ENCODE assay signal across 20 mouse cellular contexts in the genomic region with DNA sequence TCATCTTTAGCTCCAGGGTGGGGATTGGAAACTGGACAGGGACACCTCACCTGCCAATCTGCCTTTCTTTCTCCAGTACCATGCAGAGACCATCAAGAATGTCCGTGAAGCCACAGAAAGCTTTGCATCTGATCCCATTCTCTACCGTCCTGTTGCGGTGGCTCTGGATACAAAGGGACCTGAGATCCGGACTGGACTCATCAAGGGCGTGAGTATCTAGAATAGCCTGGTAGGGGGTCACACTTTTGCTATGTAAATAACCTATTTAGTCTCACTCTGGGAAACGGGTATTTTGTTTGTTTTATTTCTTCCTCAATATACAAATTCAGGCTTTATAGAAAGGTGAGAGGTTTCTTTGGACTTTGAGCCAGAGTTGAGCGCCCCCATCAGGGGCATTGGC. TPM values are rescaled to one million over a fixed set of nuclear protein-coding genes. Genes with fewer than 3 reads are reported as not detected.
DNase-seq lines count a peak whose midpoint lies in the region; ATAC-seq and TF ChIP-seq lines count a peak whose summit lies in the region.
"Had no signal": no experiment of that assay in that cellular context is flagged by ENCODE, and none has a peak within 500 bp of the region (broad histone marks: within the 10 kb centered on the region; RNA-seq: fewer than 3 reads in every experiment).

No protein-coding gene starts in this region.

- H3K36me3 ChIP-seq in midbrain, embryonic 11.5 days (ENCODE audit: control insufficient read depth, insufficient read depth, low read length): peaks cover 53% of the 10 kb centered on the region
- H3K36me3 ChIP-seq in midbrain, postnatal 0 days (ENCODE audit: insufficient read depth, low read length): peaks cover 68% of the 10 kb centered on the region
- peaks cover 93% of the 10 kb centered on the region for H3K36me3 ChIP-seq in hindbrain, embryonic 13.5 days

- no peak overlapping the region for H3K9ac ChIP-seq in midbrain, embryonic 11.5 days (ENCODE audit: low read length)
- no peak overlapping the region for H3K9ac ChIP-seq in midbrain, postnatal 0 days (replicated peaks; ENCODE audit: low read length, poor library complexity, severe bottlenecking)
- no peak overlapping the region for H3K9ac ChIP-seq in hindbrain, embryonic 13.5 days
- H3K9ac ChIP-seq: embryonic facial prominence, embryonic 12.5 days; forebrain, embryonic 13.5 days; forebrain, embryonic 15.5 days; forebrain, postnatal 0 days had no signal

- no peak for ATAC-seq in midbrain, embryonic 11.5 days (ENCODE audit: low FRiP score)
- ATAC-seq in midbrain, postnatal 0 days (ENCODE audit: low FRiP score): no peak
- no peak for ATAC-seq in hindbrain, embryonic 13.5 days (ENCODE audit: low FRiP score)
- ATAC-seq: CD4-positive, CD25-positive, alpha-beta regulatory T cell, adult 4 months; forebrain, embryonic 13.5 days; forebrain, embryonic 15.5 days had no signal

- H3K4me3 ChIP-seq in gastrocnemius, adult 2 months: peak overlapping the region; percentile 2; the same call in 1 of the 2 replicates
- H3K4me3 ChIP-seq in midbrain, embryonic 11.5 days (ENCODE audit: low read depth, low read length): no peak overlapping the region
- no peak overlapping the region for H3K4me3 ChIP-seq in midbrain, postnatal 0 days (ENCODE audit: low read depth, low read length)
- H3K4me3 ChIP-seq in hindbrain, embryonic 13.5 days: no peak overlapping the region
- H3K4me3 ChIP-seq: embryonic facial prominence, embryonic 10.5 days; embryonic facial prominence, embryonic 12.5 days; forebrain, embryonic 13.5 days; forebrain, embryonic 15.5 days had no signal

- 0 out of 2 replicates have a peak, but pooled peaks cover 4% of the 10 kb centered on the region for H3K4me1 ChIP-seq in midbrain, embryonic 11.5 days (ENCODE audit: control insufficient read depth, insufficient read depth, low read length)
- no peaks in the 10 kb centered on the region for H3K4me1 ChIP-seq in midbrain, postnatal 0 days (ENCODE audit: insufficient read depth, low read length)
- peaks cover 18% of the 10 kb centered on the region for H3K4me1 ChIP-seq in hindbrain, embryonic 13.5 days (replicated peaks)
- H3K4me1 ChIP-seq: embryonic facial prominence, embryonic 12.5 days had no signal

- intact Hi-C loops in gastrocnemius, adult 2 months (cut with DNase I): no loop called here

- no peak overlapping the region for H3K4me2 ChIP-seq in midbrain, embryonic 11.5 days
- no peak overlapping the region for H3K4me2 ChIP-seq in midbrain, postnatal 0 days (ENCODE audit: low read depth, low read length, poor library complexity, severe bottlenecking)
- H3K4me2 ChIP-seq in hindbrain, embryonic 13.5 days: no peak overlapping the region
- H3K4me2 ChIP-seq: embryonic facial prominence, embryonic 12.5 days; forebrain, embryonic 13.5 days; forebrain, embryonic 15.5 days had no signal

- peak overlapping the region; percentile 99 for H3K27ac ChIP-seq in gastrocnemius, adult 2 months
- no peak overlapping the region for H3K27ac ChIP-seq in midbrain, embryonic 11.5 days (ENCODE audit: low read depth, low read length)
- no peak overlapping the region for H3K27ac ChIP-seq in midbrain, postnatal 0 days (ENCODE audit: low read depth, low read length)
- H3K27ac ChIP-seq in hindbrain, embryonic 13.5 days: no peak overlapping the region
- H3K27ac ChIP-seq: embryonic facial prominence, embryonic 10.5 days; embryonic facial prominence, embryonic 12.5 days; forebrain, embryonic 13.5 days had no signal

- WGBS in midbrain, embryonic 11.5 days: 75% methylated on average over 7 of the region's 7 CpGs
- WGBS in midbrain, postnatal 0 days: 73% methylated on average over 7 of the region's 7 CpGs
- WGBS in hindbrain, embryonic 13.5 days: 77% methylated on average over 7 of the region's 7 CpGs

- DNase-seq in gastrocnemius, adult 2 months: no peak
- DNase-seq in gastrocnemius, adult 18-20 months (ENCODE audit: low spot score): no peak
- peak; percentile 67 for DNase-seq in midbrain, embryonic 11.5 days (ENCODE audit: low spot score, missing footprints)
- DNase-seq in midbrain, postnatal 0 days (ENCODE audit: low spot score): no peak
- peak; percentile 45 for DNase-seq in ZHBTc4 (ENCODE audit: low read depth, low spot score)
- DNase-seq: adrenal gland, adult 2 months; adrenal gland, postnatal 14 days; adrenal gland, postnatal 36 days; B cell, adult 2 months; cerebellum, adult 11-12 months; cerebellum, adult 9-10 months; forebrain, postnatal 0 days had no signal

- no peaks in the 10 kb centered on the region for H3K9me3 ChIP-seq in midbrain, embryonic 11.5 days (ENCODE audit: control insufficient read depth, low read length)
- no peaks in the 10 kb centered on the region for H3K9me3 ChIP-seq in midbrain, postnatal 0 days (ENCODE audit: low read length)
- no peaks in the 10 kb centered on the region for H3K9me3 ChIP-seq in hindbrain, embryonic 13.5 days
- H3K9me3 ChIP-seq: embryonic facial prominence, embryonic 10.5 days; embryonic facial prominence, embryonic 12.5 days; forebrain, embryonic 13.5 days; forebrain, embryonic 15.5 days had no signal

- no peaks in the 10 kb centered on the region for H3K27me3 ChIP-seq in midbrain, embryonic 11.5 days (ENCODE audit: control insufficient read depth, insufficient read depth, low read length)
- H3K27me3 ChIP-seq in midbrain, postnatal 0 days (ENCODE audit: insufficient read depth, low read length): no peaks in the 10 kb centered on the region
- no peaks in the 10 kb centered on the region for H3K27me3 ChIP-seq in hindbrain, embryonic 13.5 days
- H3K27me3 ChIP-seq: CH12.LX; embryonic facial prominence, embryonic 12.5 days; forebrain, embryonic 13.5 days; forebrain, embryonic 15.5 days had no signal

- TF ChIP-seq CTCF in gastrocnemius, adult 2 months (IDR thresholded peaks at IDR 0.05): no peak
- no peak for TF ChIP-seq CTCF in midbrain, postnatal 0 days (IDR thresholded peaks at IDR 0.05)

RNA-seq across cellular contexts. Expression of gene Gramd2, which starts 11.5 kb away (rescaled TPM):
- total RNA-seq in gastrocnemius, adult 2 months (2021): under 1 TPM; 0.11 to 0.13 TPM
- total RNA-seq in gastrocnemius, adult 18-20 months (2021): under 1 TPM in 1 of 2 experiments, not detected in 1; 0.07 TPM
- 0.15 and 0.18 TPM in 2 replicates for polyA plus RNA-seq in midbrain, embryonic 11.5 days (2014; fragmentation: Nextera tagmentation; extraction: Ambion mirVana)
- 8.9 and 12.1 TPM in 2 replicates for total RNA-seq in midbrain, postnatal 0 days (2014; rRNA removed)
- 4.4 and 5.2 TPM in 2 replicates for polyA plus RNA-seq in midbrain, postnatal 0 days (2015; fragmentation: Nextera tagmentation; extraction: Ambion mirVana)
- 2.2 and 2.6 TPM in 2 replicates for polyA plus RNA-seq in hindbrain, embryonic 13.5 days (2015; fragmentation: Nextera tagmentation; extraction: Ambion mirVana)
- total RNA-seq: CH12.LX, MEL had no signal
- polyA plus RNA-seq: CD4-positive, CD25-positive, alpha-beta regulatory T cell, adult 4 months had no signal

RNA-seq across cellular contexts. Expression of gene Pkm, which starts 12.3 kb away (rescaled TPM):
- 1,000 to 10,000 TPM; 2,556 to 3,331 TPM for total RNA-seq in gastrocnemius, adult 2 months (2021)
- 1,000 to 10,000 TPM; 2,790 to 2,981 TPM for total RNA-seq in gastrocnemius, adult 18-20 months (2021)
- polyA plus RNA-seq in midbrain, embryonic 11.5 days (2014; fragmentation: Nextera tagmentation; extraction: Ambion mirVana): 1,888 and 2,059 TPM in 2 replicates
- 722 and 739 TPM in 2 replicates for total RNA-seq in midbrain, postnatal 0 days (2014; rRNA removed)
- 780 and 851 TPM in 2 replicates for polyA plus RNA-seq in midbrain, postnatal 0 days (2015; fragmentation: Nextera tagmentation; extraction: Ambion mirVana)
- 1,130 and 1,207 TPM in 2 replicates for polyA plus RNA-seq in hindbrain, embryonic 13.5 days (2015; fragmentation: Nextera tagmentation; extraction: Ambion mirVana)

RNA-seq across cellular contexts. Expression of gene Parp6, which starts 51.4 kb away (rescaled TPM):
- total RNA-seq in gastrocnemius, adult 2 months (2021): 10 to 100 TPM; 25.7 to 26.0 TPM
- 10 to 100 TPM; 24.2 to 24.7 TPM for total RNA-seq in gastrocnemius, adult 18-20 months (2021)
- polyA plus RNA-seq in midbrain, embryonic 11.5 days (2014; fragmentation: Nextera tagmentation; extraction: Ambion mirVana): 90.8 and 91.7 TPM in 2 replicates
- 136 and 154 TPM in 2 replicates for total RNA-seq in midbrain, postnatal 0 days (2014; rRNA removed)
- polyA plus RNA-seq in midbrain, postnatal 0 days (2015; fragmentation: Nextera tagmentation; extraction: Ambion mirVana): 170 and 187 TPM in 2 replicates
- 185 and 191 TPM in 2 replicates for polyA plus RNA-seq in hindbrain, embryonic 13.5 days (2015; fragmentation: Nextera tagmentation; extraction: Ambion mirVana)

Comparison
In these comparisons a context has a peak if more than half of its experiments do, and no peak if none do; other contexts are left out.
1. DNase-seq: peak in midbrain, embryonic 11.5 days (single experiment) and ZHBTc4 (single experiment); none in gastrocnemius, adult 2 months (single experiment), gastrocnemius, adult 18-20 months (single experiment) and midbrain, postnatal 0 days (single experiment).